In genomic region chr9:76000876-76001858, GRCm38 (mm10) we compare ENCODE assay signal across 11 mouse cellular contexts. TPM values are rescaled to one million over a fixed set of nuclear protein-coding genes. Genes with fewer than 3 reads are reported as not detected.
A peak's percentile ranks its signal among the peaks of the same experiment; 100 is the strongest.
DNase-seq lines count a peak whose midpoint lies in the region; ATAC-seq and TF ChIP-seq lines count a peak whose summit lies in the region.
"Had no signal": no experiment of that assay in that cellular context is flagged by ENCODE, and none has a peak within 500 bp of the region (broad histone marks: within the 10 kb centered on the region; RNA-seq: fewer than 3 reads in every experiment).

No protein-coding gene starts in this region.

- no peaks in the 10 kb centered on the region for H3K36me3 ChIP-seq in heart, embryonic 13.5 days
- no peaks in the 10 kb centered on the region for H3K36me3 ChIP-seq in heart, embryonic 11.5 days (ENCODE audit: control insufficient read depth, insufficient read depth, low read length)
- H3K36me3 ChIP-seq in liver, embryonic 11.5 days (ENCODE audit: control insufficient read depth, insufficient read depth, low read length): no peaks in the 10 kb centered on the region
- no peaks in the 10 kb centered on the region for H3K36me3 ChIP-seq in liver, embryonic 13.5 days

- no peak for ATAC-seq in heart, embryonic 13.5 days (ENCODE audit: extremely low read depth, insufficient number of reproducible peaks, low FRiP score, low TSS enrichment)
- no peak for ATAC-seq in heart, embryonic 11.5 days (replicated peaks; ENCODE audit: insufficient number of reproducible peaks, low FRiP score, low TSS enrichment)
- ATAC-seq in liver, embryonic 11.5 days (replicated peaks; ENCODE audit: low FRiP score): peak; percentile 70
- ATAC-seq in liver, embryonic 13.5 days (ENCODE audit: low read depth): peak; percentile 51; the same call in 1 of the 2 replicates
- ATAC-seq: CD4-positive, CD25-positive, alpha-beta regulatory T cell, adult 4 months had no signal

- TF ChIP-seq CTCF in brain, embryonic 14.5 days (IDR thresholded peaks at IDR 0.05; ENCODE audit: borderline replicate concordance, extremely low read depth, insufficient read depth, insufficient read length): peak; percentile 23; the same call in 1 of the 2 replicates

- 0 out of 2 replicates have a peak overlapping the region, but pooled peaks have one; percentile 13 for H3K27ac ChIP-seq in heart, embryonic 13.5 days (replicated peaks)
- no peak overlapping the region for H3K27ac ChIP-seq in heart, embryonic 11.5 days (ENCODE audit: low read depth, low read length)
- H3K27ac ChIP-seq in liver, embryonic 11.5 days (ENCODE audit: low read depth, low read length): no peak overlapping the region
- H3K27ac ChIP-seq in liver, embryonic 13.5 days: no peak overlapping the region
- H3K27ac ChIP-seq: left cerebral cortex, adult 2 months had no signal

- no peak overlapping the region for H3K4me3 ChIP-seq in heart, embryonic 13.5 days
- H3K4me3 ChIP-seq in heart, embryonic 11.5 days (ENCODE audit: low read depth, low read length): no peak overlapping the region
- no peak overlapping the region for H3K4me3 ChIP-seq in liver, embryonic 11.5 days (ENCODE audit: low read depth, low read length)
- no peak overlapping the region for H3K4me3 ChIP-seq in liver, embryonic 13.5 days (replicated peaks)
- H3K4me3 ChIP-seq: left cerebral cortex, adult 2 months had no signal

- no peak overlapping the region for H3K9ac ChIP-seq in heart, embryonic 13.5 days
- no peak overlapping the region for H3K9ac ChIP-seq in heart, embryonic 11.5 days (ENCODE audit: low read depth, low read length)
- H3K9ac ChIP-seq in liver, embryonic 11.5 days (ENCODE audit: low read depth, low read length): no peak overlapping the region
- no peak overlapping the region for H3K9ac ChIP-seq in liver, embryonic 13.5 days

- DNase-seq in liver, embryonic 11.5 days (ENCODE audit: low spot score): no peak
- no peak for DNase-seq in liver
- peak; percentile 92 for DNase-seq in brain, embryonic 14.5 days (ENCODE audit: low read depth)
- no peak for DNase-seq in liver, embryonic 13.5 days
- DNase-seq in gastrocnemius, postnatal 10 days: no peak
- DNase-seq in spleen, postnatal 4 days (ENCODE audit: low spot score in 2 of 2): no peak
- DNase-seq: retina, postnatal 1 day had no signal

- TF ChIP-seq POLR2A in brain, embryonic 14.5 days (IDR thresholded peaks at IDR 0.05; ENCODE audit: borderline replicate concordance, extremely low read depth, insufficient read depth, insufficient read length, poor library complexity, severe bottlenecking): no peak

- no peaks in the 10 kb centered on the region for H3K27me3 ChIP-seq in heart, embryonic 13.5 days (replicated peaks)
- no peaks in the 10 kb centered on the region for H3K27me3 ChIP-seq in heart, embryonic 11.5 days (ENCODE audit: control insufficient read depth, insufficient read depth, low read length)
- no peaks in the 10 kb centered on the region for H3K27me3 ChIP-seq in liver, embryonic 11.5 days (replicated peaks; ENCODE audit: control insufficient read depth, insufficient read depth, low read length)
- no peaks in the 10 kb centered on the region for H3K27me3 ChIP-seq in liver, embryonic 13.5 days

- 56% methylated on average over 10 of the region's 10 CpGs for whole genome bisulfite sequencing in heart, embryonic 13.5 days
- WGBS in heart, embryonic 11.5 days (ENCODE audit: insufficient replicate concordance): 64% methylated on average over 10 of the region's 10 CpGs
- 68% methylated on average over 10 of the region's 10 CpGs for WGBS in liver, embryonic 11.5 days
- 55% methylated on average over 10 of the region's 10 CpGs for WGBS in liver, embryonic 13.5 days (ENCODE audit: insufficient replicate concordance)

- no peaks in the 10 kb centered on the region for H3K9me3 ChIP-seq in heart, embryonic 13.5 days
- H3K9me3 ChIP-seq in heart, embryonic 11.5 days (replicated peaks; ENCODE audit: control insufficient read depth, low read length): no peaks in the 10 kb centered on the region
- no peaks in the 10 kb centered on the region for H3K9me3 ChIP-seq in liver, embryonic 11.5 days (ENCODE audit: control insufficient read depth, low read length)
- no peaks in the 10 kb centered on the region for H3K9me3 ChIP-seq in liver, embryonic 13.5 days (replicated peaks)

- peaks cover 25% of the 10 kb centered on the region for H3K4me1 ChIP-seq in heart, embryonic 13.5 days
- peaks cover 3% of the 10 kb centered on the region for H3K4me1 ChIP-seq in heart, embryonic 11.5 days (ENCODE audit: control insufficient read depth, insufficient read depth, low read length)
- H3K4me1 ChIP-seq in liver, embryonic 11.5 days (replicated peaks; ENCODE audit: control insufficient read depth, insufficient read depth, low read length): no peaks in the 10 kb centered on the region; the same call in 1 of the 2 replicates
- H3K4me1 ChIP-seq in liver, embryonic 13.5 days (replicated peaks): peaks cover 15% of the 10 kb centered on the region

- no peak overlapping the region for H3K4me2 ChIP-seq in heart, embryonic 13.5 days
- H3K4me2 ChIP-seq in heart, embryonic 11.5 days: no peak overlapping the region
- no peak overlapping the region for H3K4me2 ChIP-seq in liver, embryonic 11.5 days
- no peak overlapping the region for H3K4me2 ChIP-seq in liver, embryonic 13.5 days

RNA-seq across cellular contexts. Expression of gene Hmgcll1, which starts 13.5 kb away (rescaled TPM):
- 1.1 and 1.3 TPM in 2 replicates for polyA plus RNA-seq in heart, embryonic 13.5 days (2015; fragmentation: Nextera tagmentation; extraction: Ambion mirVana)
- polyA plus RNA-seq in heart, embryonic 11.5 days (2014; fragmentation: Nextera tagmentation; extraction: Ambion mirVana): 2.0 and 3.5 TPM in 2 replicates
- 0.70 and 1.5 TPM in 2 replicates for polyA plus RNA-seq in liver, embryonic 11.5 days (2014; fragmentation: Nextera tagmentation; extraction: Ambion mirVana)
- polyA plus RNA-seq in brain, embryonic 14.5 days (2012; rRNA removed): 13.0 and 16.4 TPM in 2 replicates
- 0.20 and 0.63 TPM in 2 replicates for polyA plus RNA-seq in liver, embryonic 13.5 days (2015; fragmentation: Nextera tagmentation; extraction: Ambion mirVana)
- under 1 TPM; 0.56 to 0.70 TPM for total RNA-seq in gastrocnemius, postnatal 10 days (2021)
- polyA plus RNA-seq: CD4-positive, CD25-positive, alpha-beta regulatory T cell, adult 4 months had no signal

Comparison
In these comparisons a context has a peak if more than half of its experiments do, and no peak if none do; other contexts are left out.
1. ATAC-seq: peak in liver, embryonic 11.5 days (single experiment) and liver, embryonic 13.5 days (single experiment); none in heart, embryonic 13.5 days (single experiment) and heart, embryonic 11.5 days (single experiment).